Comparison of ENCODE assay signal across 16 mouse cellular contexts in genomic region chr8:117320616-117321015, GRCm38 (mm10).
DNase-seq lines count a peak whose midpoint lies in the region; ATAC-seq and TF ChIP-seq lines count a peak whose summit lies in the region.
"Had no signal": no experiment of that assay in that cellular context is flagged by ENCODE, and none has a peak within 500 bp of the region (broad histone marks: within the 10 kb centered on the region; RNA-seq: fewer than 3 reads in every experiment).

No protein-coding gene starts in this region.

- intact Hi-C loops in gastrocnemius, adult 2 months (cut with DNase I), result no loop called here

- WGBS in neural tube, embryonic 13.5 days, result 91% methylated on average over 10 of the region's 10 CpGs
- 91% methylated on average over 10 of the region's 10 CpGs for WGBS in hindbrain, postnatal 0 days
- WGBS in midbrain, embryonic 15.5 days, result 90% methylated on average over 10 of the region's 10 CpGs

- no peaks in the 10 kb centered on the region for H3K36me3 ChIP-seq in neural tube, embryonic 13.5 days
- H3K36me3 ChIP-seq in hindbrain, postnatal 0 days (ENCODE audit: insufficient read depth, low read length), result no peaks in the 10 kb centered on the region
- no peaks in the 10 kb centered on the region for H3K36me3 ChIP-seq in midbrain, embryonic 15.5 days (replicated peaks)
- H3K36me3 ChIP-seq: limb, embryonic 12.5 days had no signal

- DNase-seq in neural tube, embryonic 10.5 days (ENCODE audit: extremely low spot score, low spot score), result no peak
- DNase-seq in hindbrain, postnatal 0 days (ENCODE audit: low spot score), result no peak
- no peak for DNase-seq in gastrocnemius, adult 18-20 months (ENCODE audit: low spot score)
- no peak for DNase-seq in gastrocnemius, adult 2 months
- DNase-seq: adrenal gland, postnatal 36 days; cerebellum, adult 9-10 months; heart, adult 2 months; lung, postnatal 10 days; right cerebral cortex, postnatal 25 days had no signal

- no peak overlapping the region for H3K4me3 ChIP-seq in neural tube, embryonic 13.5 days
- no peak overlapping the region for H3K4me3 ChIP-seq in hindbrain, postnatal 0 days (ENCODE audit: low read length)
- H3K4me3 ChIP-seq in midbrain, embryonic 15.5 days, result no peak overlapping the region
- no peak overlapping the region for H3K4me3 ChIP-seq in gastrocnemius, adult 2 months
- H3K4me3 ChIP-seq: erythroblast, embryonic 14.5 days; heart, adult 2 months; intestine, embryonic 15.5 days; limb, embryonic 12.5 days had no signal

- H3K9me3 ChIP-seq in neural tube, embryonic 13.5 days, result no peaks in the 10 kb centered on the region
- H3K9me3 ChIP-seq in hindbrain, postnatal 0 days (ENCODE audit: low read length), result no peaks in the 10 kb centered on the region
- H3K9me3 ChIP-seq in midbrain, embryonic 15.5 days, result no peaks in the 10 kb centered on the region
- H3K9me3 ChIP-seq: intestine, embryonic 15.5 days; limb, embryonic 12.5 days had no signal

- peaks cover 82% of the 10 kb centered on the region for H3K4me1 ChIP-seq in neural tube, embryonic 13.5 days (replicated peaks)
- H3K4me1 ChIP-seq in hindbrain, postnatal 0 days (ENCODE audit: insufficient read depth, low read length), result peaks cover 27% of the 10 kb centered on the region
- H3K4me1 ChIP-seq in midbrain, embryonic 15.5 days, result peaks cover 68% of the 10 kb centered on the region

- TF ChIP-seq CTCF in hindbrain, postnatal 0 days (IDR thresholded peaks at IDR 0.05; ENCODE audit: low read depth), result no peak
- TF ChIP-seq CTCF in gastrocnemius, adult 2 months (IDR thresholded peaks at IDR 0.05), result no peak

- no peaks in the 10 kb centered on the region for H3K27me3 ChIP-seq in neural tube, embryonic 13.5 days
- no peaks in the 10 kb centered on the region for H3K27me3 ChIP-seq in hindbrain, postnatal 0 days (ENCODE audit: insufficient read depth, low read length)
- H3K27me3 ChIP-seq in midbrain, embryonic 15.5 days (replicated peaks), result no peaks in the 10 kb centered on the region
- H3K27me3 ChIP-seq: intestine, embryonic 15.5 days; limb, embryonic 12.5 days had no signal

- no peak for ATAC-seq in neural tube, embryonic 13.5 days (ENCODE audit: low read depth)
- no peak for ATAC-seq in hindbrain, postnatal 0 days
- ATAC-seq in midbrain, embryonic 15.5 days (replicated peaks), result no peak
- no peak for ATAC-seq in frontal cortex, adult (ENCODE audit: low TSS enrichment)
- ATAC-seq: intestine, embryonic 15.5 days had no signal

- no peak overlapping the region for H3K9ac ChIP-seq in neural tube, embryonic 13.5 days
- no peak overlapping the region for H3K9ac ChIP-seq in hindbrain, postnatal 0 days (replicated peaks; ENCODE audit: low read length)
- H3K9ac ChIP-seq in midbrain, embryonic 15.5 days, result no peak overlapping the region
- H3K9ac ChIP-seq: intestine, embryonic 15.5 days; limb, embryonic 12.5 days; liver, embryonic 14.5 days had no signal

- H3K27ac ChIP-seq in neural tube, embryonic 13.5 days (replicated peaks), result peak overlapping the region; percentile 87
- 0 out of 2 replicates have a peak overlapping the region, but pooled peaks have one; percentile 7 for H3K27ac ChIP-seq in hindbrain, postnatal 0 days
- peak overlapping the region; percentile 49 for H3K27ac ChIP-seq in midbrain, embryonic 15.5 days
- H3K27ac ChIP-seq in gastrocnemius, adult 2 months, result no peak overlapping the region
- H3K27ac ChIP-seq: heart, adult 2 months; intestine, embryonic 15.5 days; limb, embryonic 12.5 days; liver, embryonic 14.5 days had no signal

- no peak overlapping the region for H3K4me2 ChIP-seq in neural tube, embryonic 13.5 days
- H3K4me2 ChIP-seq in hindbrain, postnatal 0 days (ENCODE audit: low read depth, low read length), result no peak overlapping the region
- no peak overlapping the region for H3K4me2 ChIP-seq in midbrain, embryonic 15.5 days
- H3K4me2 ChIP-seq: intestine, embryonic 15.5 days; limb, embryonic 12.5 days had no signal
